Mouse (Mus musculus): ENCODE results near the gene Kank4.
"Not testable (repeated sequence)": the region's sequence is repeated elsewhere in the genome, so short reads cannot be mapped to it uniquely, and the experiment has no call there.

Kank4 gene

GRCm38 (mm10) chr4:98817184-98817911 is at the start of gene Kank4:
TSS of gene Kank4 (minus strand) at chr4:98817537.
- peak; percentile 38; the same call in 1 of the 2 replicates for ATAC-seq (ENCODE audit: insufficient number of reproducible peaks, low FRiP score, low TSS enrichment)

GRCm38 (mm10) chr4:98865386-98866237 is 48.3 kb upstream of the Kank4 start:
- no peak for ATAC-seq (ENCODE audit: insufficient number of reproducible peaks, low FRiP score, low TSS enrichment)

- ATAC-seq (ENCODE audit: insufficient number of reproducible peaks, low FRiP score, low TSS enrichment), result no peak
Measured at GRCm38 (mm10) chr4:98864546-98864945, 47.2 kb upstream of the Kank4 start.

- no peak for ATAC-seq (ENCODE audit: insufficient number of reproducible peaks, low FRiP score, low TSS enrichment)
Measured at GRCm38 (mm10) chr4:98864094-98864493, 46.8 kb upstream of the Kank4 start.

DNA sequence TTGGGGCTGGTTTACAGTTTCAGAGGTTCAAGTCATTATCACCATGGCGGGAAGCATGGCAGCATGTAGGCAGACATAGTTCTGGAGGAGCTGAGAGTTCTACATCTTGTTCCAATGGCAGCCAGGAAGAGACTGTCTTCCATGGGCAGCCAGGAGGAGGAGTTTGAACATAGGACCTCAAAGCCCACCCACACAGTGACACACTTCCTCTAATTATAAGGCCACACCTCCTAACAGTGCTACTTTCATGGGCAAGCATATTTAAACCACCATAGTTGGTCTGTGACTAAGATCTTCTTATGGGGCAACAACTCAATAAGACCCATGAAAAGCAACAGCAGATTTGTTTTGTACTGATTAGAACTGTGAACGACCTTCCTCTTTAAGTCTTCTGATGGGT is 46.1 kb upstream of the Kank4 start:
- ATAC-seq (ENCODE audit: insufficient number of reproducible peaks, low FRiP score, low TSS enrichment), result no peak

GRCm38 (mm10) chr4:98858151-98858855 is 41.0 kb upstream of the Kank4 start:
- ATAC-seq (ENCODE audit: insufficient number of reproducible peaks, low FRiP score, low TSS enrichment), result no peak

DNA sequence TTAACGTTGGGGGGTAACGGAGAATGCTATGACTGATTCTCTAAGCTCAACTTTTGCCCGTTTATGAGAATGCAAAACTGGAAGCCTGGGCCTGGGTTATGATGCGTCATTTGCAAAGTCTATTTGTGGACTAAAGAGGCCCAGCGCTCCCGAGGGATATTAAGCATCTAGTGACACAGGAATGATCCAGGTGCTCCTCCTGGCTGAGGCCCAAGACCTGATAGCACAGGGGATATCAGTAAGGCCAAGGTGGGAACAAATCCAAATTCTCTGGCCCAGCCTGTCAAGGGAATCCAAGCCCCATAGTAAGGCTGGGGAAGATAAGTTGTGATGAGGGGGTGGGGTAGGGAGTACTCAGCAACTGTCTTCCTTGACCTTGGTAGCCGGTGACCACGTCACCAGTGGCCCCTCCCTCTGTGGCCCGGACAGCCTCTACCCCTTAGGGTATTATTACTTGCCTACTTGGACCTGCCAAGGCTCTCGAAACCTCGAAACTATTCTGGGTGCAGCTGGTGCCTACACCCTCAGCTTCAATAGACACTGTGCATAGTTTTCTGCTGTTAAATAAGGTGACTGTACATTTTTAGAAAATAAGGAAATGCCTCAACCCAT is 39.8 kb upstream of the Kank4 start:
- no peak for ATAC-seq (ENCODE audit: insufficient number of reproducible peaks, low FRiP score, low TSS enrichment)

DNA sequence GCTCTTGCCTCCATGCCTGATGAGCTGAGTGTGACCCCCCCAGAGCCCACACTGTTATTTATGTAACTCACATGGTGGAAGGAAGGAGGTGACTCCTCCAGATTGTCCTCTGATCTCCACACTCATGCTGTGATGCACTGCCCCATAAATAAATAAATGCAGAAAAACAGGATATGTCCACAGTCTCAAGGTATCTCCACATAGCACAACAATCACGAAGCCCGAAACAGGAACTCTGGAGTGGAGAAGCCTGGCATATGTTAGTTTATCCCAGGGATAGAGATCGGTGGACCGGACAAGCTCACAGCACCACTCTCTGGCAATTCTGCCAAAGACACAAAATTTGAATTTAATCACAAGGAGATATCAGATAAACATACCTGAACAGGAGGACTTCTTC is 36.6 kb upstream of the Kank4 start:
- no peak for ATAC-seq (ENCODE audit: insufficient number of reproducible peaks, low FRiP score, low TSS enrichment)

DNA sequence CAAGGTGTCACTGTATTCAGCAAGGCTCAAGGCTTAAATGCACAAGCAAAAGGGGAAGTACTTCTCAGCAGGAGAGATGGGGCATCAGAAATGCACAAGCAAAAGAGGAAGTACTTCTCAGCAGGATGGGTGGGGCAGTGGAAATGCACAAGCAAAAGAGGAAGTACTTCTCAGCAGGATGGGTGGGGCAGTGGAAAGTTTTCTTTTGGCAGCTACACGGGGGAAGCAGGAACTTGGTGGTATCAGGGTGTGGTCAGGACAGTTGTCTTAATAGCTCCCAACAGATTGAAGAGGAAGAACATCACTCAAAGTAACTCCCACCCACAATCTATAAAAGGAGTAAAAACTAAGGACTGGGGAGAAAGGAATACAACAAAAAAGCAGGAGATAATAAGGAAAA is 33.1 kb upstream of the Kank4 start:
- not testable (repeated sequence) for ATAC-seq (ENCODE audit: insufficient number of reproducible peaks, low FRiP score, low TSS enrichment)

DNA sequence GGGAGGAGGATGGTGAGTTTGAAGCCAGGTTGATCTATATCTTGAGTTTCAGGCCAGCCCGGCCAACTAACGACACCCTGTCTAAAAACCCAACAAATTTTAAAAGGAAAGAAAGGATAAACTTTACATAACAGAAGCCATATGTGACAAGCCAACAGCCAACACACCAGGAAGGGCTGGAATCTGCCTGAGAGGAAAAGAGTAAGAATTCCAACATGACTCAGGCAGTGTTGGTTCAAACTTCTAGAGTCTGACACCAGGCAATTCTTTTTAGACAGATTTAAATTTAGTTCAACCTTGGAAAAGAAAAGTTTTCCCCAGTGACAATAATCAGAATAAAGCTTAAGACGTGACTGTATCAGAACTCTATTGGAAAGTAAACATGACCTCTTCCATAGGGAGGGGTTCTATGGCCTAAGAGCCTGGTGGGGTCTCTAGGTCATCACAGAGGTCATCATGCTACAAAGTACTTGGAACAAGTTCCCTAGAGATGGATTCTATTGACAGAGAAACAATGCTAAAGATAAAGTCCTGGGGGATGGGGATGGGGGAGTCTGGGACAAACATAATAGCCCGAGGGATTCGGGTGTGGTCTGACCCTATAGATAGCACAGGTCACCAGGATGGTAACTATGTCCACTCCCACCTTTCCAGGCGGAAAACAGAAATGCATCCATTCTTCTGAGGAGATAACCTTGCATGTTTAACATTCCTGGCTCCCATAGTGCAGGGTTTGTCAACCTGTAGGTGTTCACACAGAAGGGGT is 30.0 kb upstream of the Kank4 start:
- ATAC-seq (ENCODE audit: insufficient number of reproducible peaks, low FRiP score, low TSS enrichment), result no peak

GRCm38 (mm10) chr4:98846396-98846795 is 29.1 kb upstream of the Kank4 start:
- no peak for ATAC-seq (ENCODE audit: insufficient number of reproducible peaks, low FRiP score, low TSS enrichment)

DNA sequence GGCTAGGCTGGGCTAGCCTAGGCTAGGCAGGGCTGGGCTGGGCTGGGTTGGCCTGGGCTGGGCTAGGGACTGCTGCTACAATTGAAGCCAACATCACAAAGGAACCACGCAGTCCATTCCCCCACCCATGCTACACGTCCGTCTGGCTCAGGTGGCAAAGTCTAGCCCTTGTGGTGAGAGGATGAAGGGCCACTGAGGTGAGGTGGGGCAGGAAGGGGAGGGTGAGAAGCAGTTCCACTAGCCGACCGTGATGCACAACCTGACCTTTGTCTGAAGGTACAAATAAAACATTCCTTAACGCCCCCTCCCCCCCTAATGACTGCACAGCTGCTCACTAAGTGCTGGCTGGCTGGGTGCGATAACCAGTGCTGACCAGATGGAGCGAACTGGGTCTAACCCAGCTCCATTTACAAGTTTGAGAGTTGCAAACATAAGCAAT is 28.4 kb upstream of the Kank4 start:
- no peak for ATAC-seq (ENCODE audit: insufficient number of reproducible peaks, low FRiP score, low TSS enrichment)

GRCm38 (mm10) chr4:98845201-98845600 is 27.9 kb upstream of the Kank4 start:
- ATAC-seq (ENCODE audit: insufficient number of reproducible peaks, low FRiP score, low TSS enrichment), result no peak

DNA sequence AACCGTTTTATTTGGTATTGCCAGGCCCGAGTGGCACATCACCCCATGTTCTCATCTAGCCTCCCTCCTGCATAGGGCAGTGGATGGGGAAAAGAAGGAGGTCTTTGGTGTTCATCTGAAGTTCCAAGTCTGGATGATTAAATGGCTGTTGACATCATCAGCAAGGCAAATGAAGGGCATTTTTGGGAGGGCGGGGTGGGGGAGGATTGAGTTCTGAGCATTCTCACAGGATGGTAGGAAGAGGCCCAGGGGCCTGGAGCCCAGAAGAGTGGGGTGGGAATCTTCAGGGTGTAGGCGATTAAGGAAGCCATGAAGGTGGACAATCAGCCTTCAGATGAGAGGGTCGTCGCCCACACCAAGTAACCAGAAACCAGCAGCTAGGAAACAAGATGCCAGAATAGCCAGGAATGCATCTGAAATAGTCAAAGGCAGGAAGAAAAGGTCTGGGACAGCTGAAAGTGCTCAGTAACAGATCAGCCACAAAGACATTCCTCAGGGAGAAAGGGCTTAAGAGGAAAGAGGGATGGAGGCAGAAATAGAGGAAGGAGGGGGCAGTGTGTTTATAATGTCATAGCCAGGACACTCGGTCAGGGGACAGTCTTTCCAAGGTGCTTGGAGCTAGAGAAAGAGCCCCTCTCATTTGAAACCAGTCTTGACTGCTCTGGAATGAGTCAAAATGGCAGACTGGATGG is 26.7 kb upstream of the Kank4 start:
- no peak for ATAC-seq (ENCODE audit: insufficient number of reproducible peaks, low FRiP score, low TSS enrichment)

DNA sequence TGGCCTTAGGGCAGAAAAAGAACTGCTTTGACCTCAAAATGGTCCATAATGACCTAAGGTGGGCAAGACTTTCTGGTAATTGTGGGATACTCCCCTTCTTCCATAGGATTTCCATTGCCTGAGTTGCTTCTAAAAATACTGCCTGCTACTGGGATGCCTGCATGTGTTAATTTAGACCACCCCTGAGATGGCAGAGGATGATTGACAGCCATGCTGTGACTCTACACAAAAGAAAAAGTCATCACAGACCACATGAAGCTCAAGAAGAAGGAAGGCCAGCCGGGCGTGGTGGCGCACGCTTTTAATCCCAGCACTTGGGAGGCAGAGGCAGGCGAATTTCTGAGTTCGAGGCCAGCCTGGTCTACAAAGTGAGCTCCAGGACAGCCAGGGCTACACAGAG is 23.9 kb upstream of the Kank4 start:
- ATAC-seq (ENCODE audit: insufficient number of reproducible peaks, low FRiP score, low TSS enrichment), result not testable (repeated sequence)

DNA sequence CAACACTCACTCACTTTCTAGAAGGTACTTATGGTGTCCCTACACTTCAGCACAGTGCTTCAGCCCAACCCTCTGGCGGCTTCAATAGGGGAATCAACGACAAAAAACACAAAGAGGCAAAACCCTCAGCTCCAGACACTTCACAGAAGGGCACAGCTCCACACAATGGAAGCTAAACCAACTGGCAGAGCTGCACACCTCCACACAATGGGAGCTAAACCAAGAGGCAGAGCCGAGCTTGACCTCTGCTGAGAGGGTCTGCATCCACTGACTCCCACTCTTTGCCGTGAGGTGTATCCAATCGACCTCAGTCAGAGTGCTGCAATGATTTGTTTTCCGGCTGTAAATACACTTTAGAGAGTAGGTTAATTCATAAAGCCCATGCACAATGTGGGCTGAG is 23.2 kb upstream of the Kank4 start:
- ATAC-seq (ENCODE audit: insufficient number of reproducible peaks, low FRiP score, low TSS enrichment), result no peak

GRCm38 (mm10) chr4:98838913-98839312 is 21.6 kb upstream of the Kank4 start:
- ATAC-seq (ENCODE audit: insufficient number of reproducible peaks, low FRiP score, low TSS enrichment), result no peak

DNA sequence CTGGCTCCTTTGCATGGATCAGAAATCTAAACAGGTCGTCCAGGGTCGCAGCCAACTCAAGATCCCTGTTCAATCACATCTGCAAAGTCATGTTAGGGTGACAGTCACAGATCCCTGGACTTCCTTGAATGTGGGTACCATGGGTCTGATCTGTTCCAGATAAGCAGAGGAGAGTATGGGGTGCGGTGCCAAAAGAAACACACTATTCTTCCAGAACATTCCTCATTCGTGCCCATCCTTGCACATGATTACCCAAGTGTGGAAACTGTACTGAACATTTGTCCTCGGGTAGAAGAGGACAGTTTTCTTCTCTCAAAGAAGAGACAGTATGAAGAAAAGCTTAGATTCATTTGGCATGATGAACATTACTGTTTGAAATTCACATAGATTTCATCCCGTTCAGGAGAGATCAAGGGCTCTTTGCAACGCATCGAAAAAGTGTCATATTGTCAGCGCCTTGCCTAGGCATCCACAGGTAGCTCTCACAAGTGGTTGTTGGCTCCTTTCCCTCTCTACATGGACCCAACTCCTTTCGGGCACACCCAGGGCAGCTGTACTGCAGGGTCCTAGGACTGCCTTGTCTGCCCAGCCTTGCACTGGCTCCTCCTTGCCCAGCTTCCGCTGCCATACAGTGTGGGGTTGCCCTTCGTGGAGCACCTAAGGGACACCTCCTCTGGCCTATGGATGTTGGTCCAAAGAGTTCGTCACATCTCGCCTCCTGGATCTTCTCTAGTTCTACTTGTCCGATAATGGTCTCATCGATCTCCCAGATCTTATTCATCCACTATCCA is 20.6 kb upstream of the Kank4 start:
- ATAC-seq (ENCODE audit: insufficient number of reproducible peaks, low FRiP score, low TSS enrichment), result no peak

Measured in cerebellum, adult (tissue).